Mouse (Mus musculus) MEL (cell line): ENCODE results near the gene Exd2.

Experiments used
- CHD1 ChIP-seq: IDR thresholded peaks from 2 replicates; pipeline ENCODE4 v1.6.1; 2012; ENCODE audit warnings: low read depth, mild to moderate bottlenecking, inconsistent platforms, low read length, improper control_type of control experiment
- CTCF ChIP-seq, 3 experiments: IDR thresholded peaks in 2 of 3; conservative IDR thresholded peaks in 1 of 3; 2 replicates each; pipeline ENCODE4 v1.5.1; 2011 to 2012; ENCODE audit warnings: low read length in 3 of 3, low read depth in 2 of 3, mild to moderate bottlenecking in 2 of 3, improper control_type of control experiment in 1 of 3, inconsistent platforms in 1 of 3, mixed read lengths in 1 of 3, moderate library complexity in 1 of 3; ENCODE audit not compliant: control insufficient read depth in 1 of 3, insufficient read depth in 1 of 3, poor library complexity in 1 of 3, severe bottlenecking in 1 of 3
- GATA1 ChIP-seq: IDR thresholded peaks from 2 replicates; pipeline ENCODE4 v1.6.1; 2011; ENCODE audit warnings: low read depth, low read length, improper control_type of control experiment
- KAT2A ChIP-seq: conservative IDR thresholded peaks from 2 replicates; pipeline ENCODE4 v1.6.1; 2012; ENCODE audit warnings: low read depth, low read length, improper control_type of control experiment, inconsistent platforms
- MAZ ChIP-seq: IDR thresholded peaks from 2 replicates; pipeline ENCODE4 v1.6.1; 2012; ENCODE audit warnings: low read depth, mild to moderate bottlenecking, inconsistent platforms, low read length, improper control_type of control experiment
- MXI1 ChIP-seq: IDR thresholded peaks from 2 replicates; pipeline ENCODE4 v1.6.1; 2011; ENCODE audit warnings: mild to moderate bottlenecking, low read depth, low read length, improper control_type of control experiment
- POLR2A ChIP-seq, 2 experiments: IDR thresholded peaks; 2 replicates each; pipeline ENCODE4 v1.6.1; 2011 to 2012; ENCODE audit warnings: low read length in 2 of 2, mild to moderate bottlenecking in 2 of 2, control low read depth in 1 of 2, improper control_type of control experiment in 1 of 2, low read depth in 1 of 2, moderate library complexity in 1 of 2; ENCODE audit not compliant: control insufficient read depth in 1 of 2, insufficient read depth in 1 of 2, poor library complexity in 1 of 2
- SMC3 ChIP-seq: IDR thresholded peaks from 2 replicates; pipeline ENCODE4 v1.6.1; 2011; ENCODE audit warnings: low read depth, low read length, improper control_type of control experiment

DNA sequence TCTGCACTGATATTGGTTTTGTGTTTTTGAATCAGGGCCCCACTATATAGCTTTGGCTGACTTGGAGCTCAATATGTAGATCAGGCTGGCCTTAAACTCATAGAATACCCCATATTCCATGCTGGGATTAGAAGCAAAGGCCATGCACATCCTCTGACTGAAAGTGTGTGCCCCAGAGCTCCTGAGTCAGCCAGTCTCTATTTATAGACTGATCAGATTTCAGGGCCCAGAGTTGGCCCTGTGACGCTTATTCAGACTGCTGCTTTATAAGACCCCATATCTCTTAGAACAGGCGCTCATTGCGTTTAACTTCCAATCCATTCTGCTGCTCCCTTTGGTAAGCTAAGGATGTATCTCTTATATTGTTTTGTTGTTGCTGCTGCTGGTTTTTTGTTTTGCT lies 17.1 kb downstream of the Exd2 start:
- TF ChIP-seq CTCF (IDR thresholded peaks at IDR 0.05 in 2 of 3, conservative IDR thresholded peaks at IDR 0.05 in 1 of 3; ENCODE audit: control insufficient read depth in 1 of 3, insufficient read depth in 1 of 3, low read depth in 2 of 3, low read length in 3 of 3, poor library complexity in 1 of 3, severe bottlenecking in 1 of 3): no peak
- TF ChIP-seq MAZ: no peak
- TF ChIP-seq POLR2A (IDR thresholded peaks at IDR 0.05; ENCODE audit: control insufficient read depth in 1 of 2, insufficient read depth in 1 of 2, low read depth in 1 of 2, low read length in 2 of 2, poor library complexity in 1 of 2): no peak
- TF ChIP-seq GATA1: no peak
- no peak for TF ChIP-seq MXI1
- TF ChIP-seq KAT2A: no peak
- no peak for TF ChIP-seq CHD1
- no peak for TF ChIP-seq SMC3
